Mouse (Mus musculus) ES-E14 (cell line): ENCODE measurements around the gene Lama2.

Experiments used
- CHD2 ChIP-seq: IDR thresholded peaks from 2 replicates; pipeline ENCODE4 v1.6.1; 2014; ENCODE audit warnings: mild to moderate bottlenecking, low read depth, low read length, inconsistent platforms
- MAFK ChIP-seq: IDR thresholded peaks from 2 replicates; pipeline ENCODE4 v1.6.1; 2014; ENCODE audit warnings: mild to moderate bottlenecking, low read depth, low read length, inconsistent platforms; ENCODE audit not compliant: insufficient read depth
- ZC3H11A ChIP-seq: IDR thresholded peaks from 2 replicates; pipeline ENCODE4 v1.6.1; 2012; ENCODE audit warnings: low read depth, mild to moderate bottlenecking, inconsistent platforms, low read length, borderline replicate concordance

DNA sequence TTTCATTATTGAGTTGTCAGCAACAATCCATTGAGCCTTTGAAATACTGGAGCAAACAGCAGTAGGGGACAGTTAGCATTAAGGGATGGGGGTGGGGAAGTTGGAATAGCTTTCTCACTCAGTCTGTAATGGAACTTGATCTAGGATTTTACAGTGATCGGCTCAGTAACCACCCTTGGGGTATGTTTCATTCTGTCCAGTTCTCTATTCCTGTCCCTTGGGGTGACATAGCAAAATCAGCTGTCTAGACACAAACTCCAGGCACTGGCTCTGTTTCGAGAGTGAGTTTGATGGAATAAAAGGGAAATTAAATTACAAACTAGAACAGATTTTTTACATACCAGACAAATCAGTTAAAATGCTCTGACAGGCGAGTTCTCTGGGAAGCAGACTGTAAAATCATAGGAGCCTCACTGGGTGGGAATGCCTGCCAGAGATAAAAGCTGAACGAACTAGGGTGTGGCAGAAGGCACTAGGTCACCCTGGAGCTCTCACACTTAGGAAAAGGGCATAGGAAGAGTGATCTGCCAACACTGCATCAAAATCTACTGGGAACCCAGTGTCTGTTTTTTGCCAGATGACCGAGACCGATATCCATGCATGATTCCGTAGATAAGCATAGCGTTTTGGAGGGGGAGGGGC is 33.3 kb upstream of the Lama2 start:
- TF ChIP-seq ZC3H11A (no peak), CHD2 (no peak), MAFK (no peak)
